Mouse (Mus musculus) midbrain, embryonic 13.5 days (tissue): ENCODE data around the gene Usp29. TPM values are rescaled to one million over a fixed set of nuclear protein-coding genes. Genes with fewer than 3 reads are reported as not detected.

Experiments
- ATAC-seq: fragments of 200-750 bp; cut with Nextera tagmentation; 2 replicates; pipeline ENCODE4 v1.8.0; 2017; ENCODE audit warnings: mild to moderate bottlenecking, moderate TSS enrichment, moderate library complexity
- H3K27ac ChIP-seq: fragments of 300-500 bp; sonication (generic); 2 replicates; pipeline ENCODE4 v1.5.1; 2015; ENCODE audit warnings: inconsistent platforms, mild to moderate bottlenecking, moderate library complexity
- H3K27me3 ChIP-seq: fragments of 300-500 bp; sonication (generic); 2 replicates; pipeline ENCODE4 v1.6.1; 2015; ENCODE audit warnings: mild to moderate bottlenecking, inconsistent platforms
- H3K36me3 ChIP-seq: fragments of 300-500 bp; sonication (generic); 2 replicates; pipeline ENCODE4 v1.6.1; 2015; ENCODE audit warnings: mild to moderate bottlenecking, inconsistent platforms
- H3K4me1 ChIP-seq: fragments of 300-500 bp; sonication (generic); replicated peaks from 2 replicates; pipeline ENCODE4 v1.6.1; 2015; ENCODE audit warnings: inconsistent platforms
- H3K4me2 ChIP-seq: fragments of 300-500 bp; sonication (generic); replicated peaks from 2 replicates; pipeline ENCODE4 v1.6.1; 2015; ENCODE audit warnings: moderate library complexity, mild to moderate bottlenecking, inconsistent platforms
- H3K4me3 ChIP-seq: fragments of 300-500 bp; sonication (generic); replicated peaks from 2 replicates; pipeline ENCODE4 v1.5.1; 2015; ENCODE audit warnings: mild to moderate bottlenecking, inconsistent platforms
- H3K9ac ChIP-seq: fragments of 300-500 bp; sonication (generic); replicated peaks from 2 replicates; pipeline ENCODE4 v1.6.1; 2015; ENCODE audit warnings: mild to moderate bottlenecking, inconsistent platforms
- H3K9me3 ChIP-seq: fragments of 300-500 bp; sonication (generic); 2 replicates; pipeline ENCODE4 v1.6.1; 2016; ENCODE audit warnings: mild to moderate bottlenecking, inconsistent platforms
- WGBS: fragments of 180-500 bp; shearing (Covaris S2); methylation state at CpG from one replicate; pipeline ENCODE4 v1.1.7; 2015; 5-methylcytosine and 5-hydroxymethylcytosine counted together
- polyA plus RNA-seq: library from polyadenylated mRNA; unstranded; fragments of >200 nt; fragmentation: Nextera tagmentation; extraction: Ambion mirVana; gene quantifications from 2 replicates; pipeline ENCODE4 v1.2.1, GENCODE M21; 2015

Gene Usp29
- polyA plus RNA-seq, 1 experiment from 2014 or later = 31.1 TPM

DNA sequence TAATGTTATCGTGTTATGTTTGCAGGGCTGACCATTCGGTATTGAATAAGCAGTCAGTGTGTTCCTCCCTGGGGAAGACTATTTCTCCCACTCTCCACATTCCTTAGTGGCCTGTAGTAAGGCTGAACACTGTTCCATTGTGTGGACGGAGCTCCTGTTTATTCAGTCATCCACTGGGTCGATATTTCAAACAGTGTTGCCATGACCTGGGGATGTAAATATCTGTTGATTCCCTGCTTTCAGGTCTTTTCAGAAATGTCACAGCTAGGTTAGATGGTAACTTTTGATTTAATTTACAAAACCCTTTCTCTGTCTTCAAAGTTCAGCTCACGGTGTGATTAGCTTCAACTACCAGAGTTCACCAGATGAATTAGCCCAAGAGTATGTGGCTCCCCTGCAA, 104.6 kb downstream of the Usp29 start:
- no peak overlapping the region for H3K4me3 ChIP-seq
- peak overlapping the region; percentile 78 for H3K27ac ChIP-seq
- no peaks in the 10 kb centered on the region for H3K27me3 ChIP-seq
- H3K4me2 ChIP-seq = no peak overlapping the region
- ATAC-seq = peak; percentile 79
- no peaks in the 10 kb centered on the region for H3K9me3 ChIP-seq
- H3K9ac ChIP-seq = no peak overlapping the region
- 30% methylated on average over 5 of the region's 5 CpGs for WGBS
- H3K4me1 ChIP-seq = peaks cover 17% of the 10 kb centered on the region
- no peaks in the 10 kb centered on the region for H3K36me3 ChIP-seq

DNA sequence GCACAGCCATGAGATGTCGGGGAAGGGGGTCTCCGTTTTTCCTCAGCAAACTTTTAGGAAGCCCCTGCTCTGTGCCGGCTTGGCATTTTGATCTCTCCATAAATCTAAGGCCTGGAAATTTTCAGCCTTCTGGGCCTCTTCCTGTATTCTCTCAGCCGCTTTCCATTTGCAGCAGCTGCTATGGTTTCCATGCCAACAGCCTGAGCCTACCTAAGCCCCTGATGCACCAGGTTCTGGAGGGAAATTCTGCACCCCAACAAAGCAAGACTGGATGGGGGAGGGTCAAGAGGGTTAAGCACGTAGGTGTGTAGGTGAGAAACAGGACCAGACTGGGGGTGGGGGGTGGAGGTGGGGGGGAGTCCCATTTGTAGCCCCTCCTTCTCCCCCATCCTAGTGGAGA, 105.0 kb downstream of the Usp29 start:
- 11% methylated on average over 5 of the region's 5 CpGs for WGBS
- H3K9ac ChIP-seq = no peak overlapping the region
- H3K4me2 ChIP-seq = no peak overlapping the region
- H3K27ac ChIP-seq = peak overlapping the region; percentile 78
- no peaks in the 10 kb centered on the region for H3K9me3 ChIP-seq
- no peaks in the 10 kb centered on the region for H3K27me3 ChIP-seq
- peaks cover 17% of the 10 kb centered on the region for H3K4me1 ChIP-seq
- no peak overlapping the region for H3K4me3 ChIP-seq
- peak; percentile 90 for ATAC-seq
- no peaks in the 10 kb centered on the region for H3K36me3 ChIP-seq

DNA sequence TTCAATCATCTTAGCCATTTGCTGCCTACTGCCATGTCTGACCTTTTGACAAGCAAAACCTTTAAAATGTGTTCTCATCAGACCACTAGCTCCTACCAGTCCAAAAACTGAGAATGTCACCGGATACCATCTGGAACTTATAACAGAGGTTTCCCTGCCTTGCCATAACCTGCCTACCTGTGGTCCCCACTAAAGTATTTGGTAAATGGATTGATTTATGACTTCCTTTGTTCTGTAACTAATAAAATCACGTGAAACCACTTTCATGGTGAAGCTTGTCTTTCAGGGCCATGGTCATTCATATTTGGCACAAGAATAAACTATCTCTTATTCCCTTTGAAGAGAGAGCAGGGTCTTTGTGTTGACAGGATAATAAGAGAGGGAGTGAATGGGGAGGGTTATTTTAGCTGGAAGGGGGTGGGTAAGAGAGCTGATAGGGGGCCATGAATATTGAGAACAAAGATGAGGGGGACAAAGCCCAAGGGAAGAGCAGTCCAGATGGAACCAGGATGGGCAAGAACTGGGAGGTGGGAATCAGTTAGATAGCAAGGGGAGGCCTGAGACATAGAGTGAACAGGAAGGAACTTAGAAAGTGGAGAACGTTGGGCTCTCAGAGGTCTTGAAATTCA, 107.0 kb downstream of the Usp29 start:
- no peak overlapping the region for H3K4me2 ChIP-seq
- ATAC-seq = no peak
- no peaks in the 10 kb centered on the region for H3K27me3 ChIP-seq
- no peaks in the 10 kb centered on the region for H3K9me3 ChIP-seq
- WGBS = 77% methylated on average over 3 of the region's 3 CpGs
- H3K9ac ChIP-seq = no peak overlapping the region
- no peak overlapping the region for H3K27ac ChIP-seq
- H3K4me1 ChIP-seq = peaks cover 17% of the 10 kb centered on the region
- no peak overlapping the region for H3K4me3 ChIP-seq
- H3K36me3 ChIP-seq = no peaks in the 10 kb centered on the region

DNA sequence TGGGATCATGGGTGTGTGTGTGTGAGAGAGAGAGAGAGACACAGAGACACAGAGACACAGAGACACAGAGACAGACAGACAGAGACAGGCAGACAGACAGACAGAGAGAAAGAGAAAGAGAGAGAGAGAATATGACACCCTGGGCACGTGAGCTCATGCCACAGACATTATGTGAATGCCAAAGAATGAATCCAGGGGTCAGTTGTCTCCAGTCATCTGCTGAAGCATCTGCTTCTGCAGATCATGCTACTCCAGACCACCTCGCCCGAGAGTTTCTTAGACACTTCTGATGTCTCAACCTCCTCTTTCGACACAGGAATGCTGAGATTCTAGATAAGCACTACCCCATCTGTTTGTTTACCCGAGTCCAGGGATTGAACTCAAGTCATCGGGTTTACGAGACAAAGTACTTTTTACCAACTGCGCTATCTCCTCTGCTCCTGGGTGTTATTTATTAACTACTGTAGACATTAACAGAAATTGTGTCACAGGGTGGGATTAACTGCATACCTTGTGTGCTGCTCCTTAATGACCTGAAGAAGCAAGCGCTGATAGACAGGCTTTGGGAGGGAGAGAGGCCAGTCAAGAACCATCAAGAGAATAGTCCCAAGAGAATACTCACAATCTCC, 107.7 kb downstream of the Usp29 start:
- H3K9ac ChIP-seq = no peak overlapping the region
- no peak for ATAC-seq
- H3K4me2 ChIP-seq = no peak overlapping the region
- no peaks in the 10 kb centered on the region for H3K9me3 ChIP-seq
- no peak overlapping the region for H3K4me3 ChIP-seq
- H3K27ac ChIP-seq = no peak overlapping the region
- H3K36me3 ChIP-seq = no peaks in the 10 kb centered on the region
- peaks cover 17% of the 10 kb centered on the region for H3K4me1 ChIP-seq
- no peaks in the 10 kb centered on the region for H3K27me3 ChIP-seq
- WGBS = 89% methylated on average over 9 of the region's 9 CpGs

DNA sequence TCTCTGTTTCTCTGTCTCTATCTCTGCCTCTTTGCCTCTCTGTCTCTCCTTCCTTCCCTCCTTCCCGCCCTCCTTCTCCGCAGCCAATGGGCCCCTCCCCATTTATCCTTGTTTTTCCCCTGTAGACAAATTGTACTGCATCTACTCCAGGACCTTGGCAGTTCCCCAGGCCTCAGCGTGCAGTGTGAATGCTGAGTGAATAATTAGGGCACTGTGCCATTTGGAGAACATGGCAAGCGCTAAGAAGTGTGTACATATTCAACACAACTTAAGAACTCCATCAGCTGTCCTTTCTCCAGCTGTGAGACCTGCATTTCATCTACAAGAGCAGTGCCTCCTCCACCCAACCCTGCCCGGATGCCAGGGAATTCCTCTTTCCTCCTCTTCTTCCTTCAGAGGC, 110.5 kb downstream of the Usp29 start:
- Histone ChIP-seq H3K27me3 (no peaks in the 10 kb centered on the region), H3K4me1 (no peaks in the 10 kb centered on the region), H3K4me2 (no peak overlapping the region), H3K9me3 (no peaks in the 10 kb centered on the region), H3K4me3 (no peak overlapping the region), H3K36me3 (no peaks in the 10 kb centered on the region), H3K9ac (no peak overlapping the region), H3K27ac (no peak overlapping the region)
- ATAC-seq = peak; percentile 66
- 85% methylated on average over 5 of the region's 5 CpGs for WGBS

DNA sequence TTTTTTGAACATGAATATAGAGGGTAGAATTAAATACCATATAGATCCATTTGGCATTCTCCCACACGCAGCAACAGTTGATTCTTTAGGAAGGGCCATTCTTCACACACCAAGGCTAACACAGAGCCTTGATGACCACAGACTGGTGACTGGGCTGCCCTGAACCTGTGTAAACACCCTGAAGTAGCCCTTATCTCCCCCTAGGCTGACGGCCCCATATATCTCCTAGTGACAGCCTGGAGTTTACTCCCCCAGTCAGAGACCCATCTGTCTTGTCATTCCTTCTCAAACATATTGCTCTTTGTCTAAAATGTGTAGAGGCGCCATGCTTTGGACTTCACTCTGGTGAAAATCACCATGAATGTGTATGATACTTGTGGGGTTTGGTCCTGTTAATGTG, 119.1 kb downstream of the Usp29 start:
- no peak overlapping the region for H3K9ac ChIP-seq
- no peak for ATAC-seq
- WGBS = 92% methylated on average over 3 of the region's 3 CpGs
- H3K4me1 ChIP-seq = peaks cover 21% of the 10 kb centered on the region
- H3K27me3 ChIP-seq = no peaks in the 10 kb centered on the region
- H3K36me3 ChIP-seq = no peaks in the 10 kb centered on the region
- no peak overlapping the region for H3K4me3 ChIP-seq
- H3K4me2 ChIP-seq = no peak overlapping the region
- no peaks in the 10 kb centered on the region for H3K9me3 ChIP-seq
- no peak overlapping the region for H3K27ac ChIP-seq

DNA sequence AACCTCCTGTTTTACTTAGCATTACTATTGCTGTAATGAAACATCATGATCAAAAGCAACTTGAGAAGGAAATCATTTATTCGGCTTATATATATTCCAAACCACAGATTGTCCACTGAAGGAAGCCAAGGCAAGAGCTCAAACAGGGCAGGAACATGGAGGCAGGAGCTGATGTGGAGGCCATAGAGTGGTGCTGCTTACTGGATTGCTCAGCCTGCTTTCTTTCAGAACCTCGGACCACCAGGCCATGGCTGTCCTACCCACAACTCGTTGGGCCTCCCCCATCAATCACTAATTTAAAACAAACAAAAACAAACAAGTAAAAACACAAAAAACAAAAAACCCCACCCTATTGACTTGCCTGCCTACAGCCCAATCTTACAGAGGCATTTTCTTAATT, 119.9 kb downstream of the Usp29 start:
- Histone ChIP-seq H3K9ac (no peak overlapping the region), H3K27ac (no peak overlapping the region), H3K4me1 (peaks cover 21% of the 10 kb centered on the region), H3K36me3 (no peaks in the 10 kb centered on the region), H3K4me3 (no peak overlapping the region), H3K9me3 (no peaks in the 10 kb centered on the region), H3K27me3 (no peaks in the 10 kb centered on the region), H3K4me2 (no peak overlapping the region)
- 94% methylated on average over 3 of the region's 3 CpGs for WGBS
- ATAC-seq = no peak

DNA sequence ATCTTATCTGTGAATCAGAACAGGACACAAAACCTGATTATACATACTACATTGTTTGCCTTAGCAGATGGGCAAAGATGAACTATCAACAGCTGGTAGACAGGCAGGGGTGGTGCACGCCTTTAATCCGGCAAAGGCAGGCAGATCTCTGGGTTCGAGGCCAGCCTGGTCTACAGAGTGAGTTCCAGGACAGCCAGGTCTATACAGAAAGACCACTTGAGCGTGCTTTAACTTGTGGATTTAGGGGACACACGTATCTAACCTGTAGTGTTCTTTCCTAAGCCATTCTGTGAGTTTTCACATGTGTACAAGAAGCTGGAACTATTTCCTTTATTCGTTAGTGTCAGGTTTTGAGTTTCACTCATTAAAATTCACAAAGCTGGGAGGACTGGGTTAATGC, 120.9 kb downstream of the Usp29 start:
- peak overlapping the region; percentile 26 for H3K4me2 ChIP-seq
- H3K4me1 ChIP-seq = peaks cover 21% of the 10 kb centered on the region
- ATAC-seq = peak; percentile 62
- H3K9ac ChIP-seq = no peak overlapping the region
- H3K4me3 ChIP-seq = no peak overlapping the region
- H3K9me3 ChIP-seq = no peaks in the 10 kb centered on the region
- no peaks in the 10 kb centered on the region for H3K36me3 ChIP-seq
- H3K27me3 ChIP-seq = no peaks in the 10 kb centered on the region
- peak overlapping the region; percentile 77 for H3K27ac ChIP-seq
- 64% methylated on average over 6 of the region's 6 CpGs for WGBS

DNA sequence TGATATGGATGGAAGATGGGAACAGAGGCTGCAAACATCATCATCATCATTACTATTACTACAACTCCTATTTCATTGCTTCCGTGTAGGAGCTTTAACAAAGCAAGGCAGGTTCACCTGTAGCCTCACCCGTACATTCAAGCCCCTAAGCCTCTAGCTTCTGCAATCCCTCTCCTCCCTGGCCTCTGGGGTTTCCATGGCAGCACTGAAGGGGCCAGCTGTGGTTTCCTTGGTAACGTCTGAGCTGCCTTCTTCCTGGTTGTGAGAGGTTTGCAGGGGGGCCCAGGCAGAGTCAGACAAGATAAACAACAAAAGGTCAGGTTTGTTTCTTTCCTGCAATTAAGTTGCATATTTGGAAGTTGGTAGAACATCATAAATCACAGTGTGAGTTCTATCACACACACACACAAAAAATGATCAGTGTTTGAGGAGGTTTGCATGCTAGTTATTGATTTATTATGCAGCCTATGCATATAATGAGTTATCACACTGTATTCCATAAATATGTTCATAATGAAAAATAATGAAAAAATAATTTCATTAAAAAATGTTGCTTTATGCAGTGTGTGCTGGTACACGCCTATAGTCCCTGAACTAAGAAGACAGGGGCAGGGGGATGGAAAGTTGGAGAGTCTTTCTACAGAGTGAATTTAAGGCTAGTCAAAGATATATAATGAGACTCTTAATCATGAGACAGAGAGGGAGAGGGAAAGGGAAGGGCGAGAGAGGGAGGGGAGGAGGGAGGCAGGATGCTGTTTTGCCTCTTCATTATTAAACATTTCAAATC, 121.5 kb downstream of the Usp29 start:
- Histone ChIP-seq H3K4me3 (no peak overlapping the region), H3K36me3 (no peaks in the 10 kb centered on the region), H3K27me3 (no peaks in the 10 kb centered on the region), H3K9ac (no peak overlapping the region), H3K9me3 (no peaks in the 10 kb centered on the region), H3K4me2 (peak overlapping the region; percentile 26), H3K4me1 (peaks cover 21% of the 10 kb centered on the region), H3K27ac (peak overlapping the region; percentile 77)
- WGBS = 25% methylated on average over 5 of the region's 5 CpGs
- ATAC-seq = peak; percentile 95

DNA sequence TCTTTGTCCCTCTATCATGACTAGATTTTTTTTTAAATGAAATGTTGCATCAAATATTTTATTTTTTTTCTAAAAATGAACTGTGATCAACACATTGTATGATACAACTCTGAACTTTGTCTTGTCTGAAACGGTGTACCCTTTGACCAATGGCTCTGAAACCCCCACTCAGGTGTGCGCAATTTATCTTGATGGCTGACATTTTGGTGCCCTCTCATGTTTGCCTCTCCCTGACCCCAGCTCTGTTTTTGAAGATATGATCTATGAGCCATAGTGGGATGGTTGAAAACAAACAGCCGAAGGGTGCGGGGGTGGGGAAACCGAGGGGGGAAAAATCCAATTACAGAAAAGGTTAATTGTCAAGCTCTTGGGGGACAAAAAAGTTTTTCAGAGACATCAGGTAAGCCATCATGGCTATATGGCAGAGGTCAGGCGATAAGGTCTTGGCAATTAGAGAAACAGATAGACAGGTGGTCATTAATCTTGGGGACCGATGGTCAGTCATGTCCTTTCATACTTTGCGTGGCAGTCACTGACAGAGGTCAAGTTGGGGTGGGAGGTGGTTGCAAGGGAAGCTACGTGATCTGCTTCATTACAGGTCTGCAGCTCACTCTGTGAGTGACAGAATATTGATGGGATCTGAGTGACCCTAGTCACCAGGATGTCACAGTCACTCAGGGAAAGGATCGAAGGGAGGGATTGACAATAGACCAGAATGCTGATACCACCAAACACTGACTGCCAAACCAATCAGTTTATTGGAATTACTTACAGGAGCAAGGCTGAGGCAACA, 125.4 kb downstream of the Usp29 start:
- H3K4me1 ChIP-seq = peaks cover 31% of the 10 kb centered on the region
- no peaks in the 10 kb centered on the region for H3K9me3 ChIP-seq
- H3K27ac ChIP-seq = no peak overlapping the region
- no peak overlapping the region for H3K4me2 ChIP-seq
- ATAC-seq = no peak
- no peaks in the 10 kb centered on the region for H3K27me3 ChIP-seq
- 87% methylated on average over 10 of the region's 10 CpGs for WGBS
- no peaks in the 10 kb centered on the region for H3K36me3 ChIP-seq
- no peak overlapping the region for H3K4me3 ChIP-seq
- no peak overlapping the region for H3K9ac ChIP-seq

DNA sequence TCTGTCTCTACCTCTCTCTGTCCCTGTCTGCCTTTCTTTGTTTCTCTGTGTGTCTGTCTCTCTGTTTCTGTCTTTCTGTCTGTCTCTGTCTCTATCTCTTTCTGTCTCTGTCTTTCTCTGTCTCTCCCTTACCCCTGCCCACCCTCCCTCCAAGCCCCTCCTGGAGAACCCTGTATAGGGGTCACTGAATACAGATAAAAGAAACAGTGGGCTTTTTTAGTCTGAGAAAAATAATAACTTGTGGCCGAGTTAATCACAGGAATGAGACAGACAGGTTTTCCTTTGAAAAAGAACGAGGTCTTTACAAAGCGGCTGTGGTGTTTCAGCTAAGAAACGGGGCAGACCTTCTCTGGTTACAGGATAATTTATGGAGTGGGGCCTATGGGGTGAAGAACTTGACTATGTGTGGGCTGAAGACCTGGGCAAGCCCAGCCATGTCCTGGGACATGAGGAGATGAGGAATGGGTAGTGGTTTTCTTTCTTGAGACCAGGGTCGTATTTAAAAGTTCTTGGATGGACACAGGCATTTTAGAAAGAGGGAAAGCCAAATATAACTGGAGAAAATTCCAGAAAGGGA, 128.4 kb downstream of the Usp29 start:
- H3K4me1 ChIP-seq = peaks cover 16% of the 10 kb centered on the region
- no peak overlapping the region for H3K9ac ChIP-seq
- 35% methylated on average over 5 of the region's 5 CpGs for WGBS
- ATAC-seq = no peak
- H3K27ac ChIP-seq = no peak overlapping the region
- H3K27me3 ChIP-seq = no peaks in the 10 kb centered on the region
- H3K9me3 ChIP-seq = no peaks in the 10 kb centered on the region
- no peak overlapping the region for H3K4me2 ChIP-seq
- H3K36me3 ChIP-seq = no peaks in the 10 kb centered on the region
- H3K4me3 ChIP-seq = no peak overlapping the region
